Mouse (Mus musculus) central nervous system, embryonic 14 days (tissue): ENCODE results near the gene Rnf167. TPM values are rescaled to one million over a fixed set of nuclear protein-coding genes. Genes with fewer than 3 reads are reported as not detected.

ENCODE experiments used
- polyA plus RNA-seq: library from polyadenylated mRNA; depleted of rRNA; stranded (reverse); fragments of >200 nt; gene quantifications from 2 replicates; pipeline ENCODE4 v1.2.3, GENCODE M21; 2012; rRNA removed

Gene Rnf167
- 103 and 104 TPM in 2 replicates for polyA plus RNA-seq

DNA sequence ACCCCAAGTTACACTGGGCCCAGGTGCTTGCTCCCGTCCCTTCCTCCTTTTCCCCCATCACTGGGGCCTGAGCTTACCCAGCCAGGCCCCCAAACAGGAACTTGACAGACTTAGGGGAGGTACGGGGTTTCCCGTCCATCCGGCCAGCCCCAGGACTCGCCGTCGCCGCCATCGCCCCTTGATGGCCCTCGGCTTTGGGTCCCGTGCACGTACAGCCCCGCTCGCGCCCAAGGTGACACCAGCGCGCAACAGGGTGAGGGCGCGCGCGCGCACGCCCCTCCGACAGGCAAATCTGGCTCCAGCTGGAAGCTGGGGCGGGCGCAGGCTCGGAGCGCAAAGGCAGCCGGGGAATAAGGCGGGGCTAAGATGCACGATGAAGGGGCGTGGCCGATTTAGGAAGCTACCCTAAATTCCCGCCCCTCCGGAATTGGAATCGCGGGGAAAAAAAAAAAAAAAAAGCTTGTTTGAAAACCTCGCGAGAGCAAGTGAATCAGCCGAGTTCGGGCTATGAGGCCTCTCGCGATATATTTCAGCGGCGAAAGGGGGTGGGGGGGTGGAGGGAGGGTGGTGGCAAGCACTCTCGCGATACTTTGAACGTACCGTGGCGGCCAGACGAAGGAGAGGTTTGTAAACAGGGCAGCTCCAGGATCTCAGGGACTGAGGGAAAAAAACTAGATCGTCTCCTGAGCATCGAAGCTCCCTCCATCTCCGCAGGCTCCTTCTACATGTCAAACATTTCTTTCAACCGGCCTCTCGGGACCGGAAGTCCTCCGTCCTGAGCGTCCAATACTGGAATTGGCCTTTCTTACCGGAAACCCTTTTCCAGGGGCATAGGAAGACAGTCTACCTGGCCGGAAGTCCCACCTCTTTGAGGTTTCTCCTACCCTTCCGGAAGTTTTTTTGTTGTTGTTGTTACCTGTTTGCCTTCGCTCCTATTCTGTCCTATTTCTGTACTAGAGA is at the start of gene Rnf167, which contains the start of gene Slc25a11:
TSS of gene Rnf167 (plus strand) at position 545 of the 960 bp plus-strand sequence.
TSS of gene Slc25a11 (minus strand) at position 789 of the 960 bp plus-strand sequence.

DNA sequence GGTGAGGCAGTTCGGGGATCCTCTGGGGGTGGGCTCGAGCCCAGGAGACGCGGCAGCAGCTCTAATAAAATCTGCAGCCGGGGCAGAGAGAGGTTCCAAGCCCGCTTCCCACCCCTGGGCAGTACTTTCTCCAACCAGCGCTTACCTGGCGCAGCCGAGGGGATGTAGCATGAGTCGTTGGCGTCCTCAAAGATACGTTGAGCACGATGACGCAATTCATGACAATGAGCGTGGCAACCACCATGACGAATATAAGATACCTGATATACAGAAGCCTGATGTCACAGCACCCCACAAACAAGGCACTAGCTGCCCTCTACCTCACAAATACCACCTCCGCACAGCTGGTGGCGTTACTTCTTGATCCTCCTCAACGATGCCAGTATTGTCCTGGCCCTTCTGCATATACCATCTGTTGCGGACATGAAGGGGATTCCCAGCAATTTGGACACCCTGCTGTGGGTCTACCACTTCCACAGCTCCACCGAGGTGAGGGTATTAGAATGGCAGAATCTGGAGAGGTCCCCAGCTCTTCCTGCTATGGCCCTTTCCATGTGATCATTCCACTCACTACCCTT is 31.4 kb upstream of the Rnf167 start, which contains the start of gene 4930544D05Rik:
TSS of gene 4930544D05Rik (plus strand) at position 333 of the 578 bp plus-strand sequence.

DNA sequence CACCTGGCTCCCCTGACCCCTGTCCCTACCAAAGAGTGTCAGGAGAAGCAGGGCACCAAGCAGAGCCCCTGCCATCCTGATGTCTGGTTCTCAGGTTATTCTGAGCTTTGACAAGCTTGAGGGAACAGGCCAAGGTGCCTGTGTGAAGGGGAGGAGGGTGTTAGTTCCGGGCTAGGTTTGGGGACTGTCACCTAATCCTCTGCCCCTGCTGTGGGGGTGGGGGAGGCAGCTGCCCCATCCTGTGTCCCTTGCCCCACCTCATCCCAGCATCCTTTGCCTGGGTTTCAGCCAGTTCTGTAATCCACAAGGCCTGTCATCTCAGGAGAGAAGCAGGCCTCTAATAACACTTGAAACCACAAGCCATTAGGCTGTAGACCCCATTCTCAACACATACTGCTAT is 27.9 kb upstream of the Rnf167 start, which contains the start of gene Chrne:
TSS of gene Chrne (minus strand) at position 116 of the 400 bp plus-strand sequence.

DNA sequence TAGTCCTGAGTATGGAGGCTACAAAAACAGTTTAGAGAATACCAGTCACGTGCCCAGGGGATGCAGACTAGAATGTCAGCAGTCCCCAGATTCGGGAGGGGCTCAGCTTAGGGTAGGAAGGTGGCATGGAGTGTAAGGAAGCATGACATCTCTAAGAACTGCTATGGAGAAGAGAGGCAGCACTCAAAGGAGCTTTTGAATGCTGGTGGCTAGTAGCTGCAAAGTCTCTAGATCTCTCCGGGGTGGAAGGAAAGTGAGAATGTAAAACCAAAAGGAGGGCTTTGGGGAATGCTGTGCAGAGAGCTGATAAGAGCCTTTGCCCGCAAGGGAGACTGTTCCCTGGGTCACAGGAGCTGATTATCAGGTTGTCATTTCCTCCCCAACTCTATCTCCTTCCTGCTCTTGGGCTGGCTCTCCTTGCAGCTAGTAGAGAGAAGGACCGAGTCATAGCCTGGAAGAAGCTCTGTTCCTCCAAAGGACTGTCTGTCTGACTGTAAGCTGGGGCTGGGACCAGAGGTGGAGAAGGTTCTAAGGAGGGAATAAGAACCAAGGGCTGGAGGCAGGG is 8.2 kb upstream of the Rnf167 start, which contains the start of gene Gp1ba:
TSS of gene Gp1ba (plus strand) at position 409 of the 565 bp plus-strand sequence.

GRCm38 (mm10) chr11:70654198-70654922 is 7.3 kb downstream of the Rnf167 start, which contains the start of gene Pfn1:
Pfn1 (minus strand) TSS chr11:70654644.

GRCm38 (mm10) chr11:70656964-70657363 is 9.9 kb downstream of the Rnf167 start, which contains the start of gene Eno3:
Eno3 (plus strand) TSS chr11:70657202.

DNA sequence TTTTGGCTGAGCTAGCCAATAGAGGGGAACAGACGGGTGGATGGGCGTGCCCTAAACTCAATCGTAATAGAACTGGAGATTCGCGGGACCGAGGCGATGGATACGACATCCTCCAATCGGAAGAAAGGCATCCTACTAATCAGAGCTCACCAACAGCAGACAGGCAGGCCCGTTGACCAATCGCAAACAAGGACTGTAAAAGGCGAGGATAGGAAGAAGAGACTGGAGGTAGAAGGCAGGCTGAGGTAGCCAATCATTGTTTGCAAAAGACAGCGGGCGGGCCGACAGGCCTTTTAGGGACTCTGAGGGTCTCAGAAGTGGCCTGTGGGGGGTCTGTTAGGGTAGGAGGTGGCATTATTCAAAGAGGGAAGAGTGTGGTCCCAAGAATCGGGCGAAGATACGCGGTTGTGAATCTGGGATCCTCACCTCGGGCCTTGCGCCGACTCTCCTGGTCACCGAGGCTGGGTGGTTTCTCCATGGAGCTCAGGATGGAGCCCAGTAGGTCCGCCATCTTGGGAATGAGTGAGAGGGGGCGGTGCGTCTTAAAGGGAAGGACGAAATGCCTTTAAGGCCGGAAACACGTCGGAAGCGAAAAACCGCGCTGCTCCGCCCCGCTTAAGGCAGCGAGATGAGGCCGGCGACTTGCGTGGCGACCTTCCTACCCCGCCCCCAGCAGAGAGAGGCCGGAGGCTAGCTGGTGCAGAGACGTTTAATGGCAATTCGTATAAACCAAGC is 21.9 kb downstream of the Rnf167 start, which contains the start of gene Spag7:
TSS of gene Spag7 (minus strand) at position 646 of the 735 bp plus-strand sequence.

GRCm38 (mm10) chr11:70687601-70688199 is 40.7 kb downstream of the Rnf167 start, which contains the start of gene Camta2:
Camta2 (minus strand) TSS chr11:70688105.

GRCm38 (mm10) chr11:70699722-70700556 is 52.9 kb downstream of the Rnf167 start, which contains the start of the genes Inca1 and Kif1c:
Inca1 (minus strand) TSS chr11:70700155.
Kif1c (plus strand) TSS chr11:70700548.

Other genes starting within 250 kb of the Rnf167 start
- gene Pelp1, start 237.2 kb upstream of the Rnf167 start, polyA plus RNA-seq: 32.2 and 32.3 TPM in 2 replicates
- 81.0 and 83.3 TPM in 2 replicates for gene Arrb2, start 214.6 kb upstream of the Rnf167 start, polyA plus RNA-seq
- 40.6 and 42.1 TPM in 2 replicates for gene Med11, start 195.3 kb upstream of the Rnf167 start, polyA plus RNA-seq
- 1.5 TPM in 2 replicates for gene Zmynd15, start 187.8 kb upstream of the Rnf167 start, polyA plus RNA-seq
- 3.5 and 5.7 TPM in 2 replicates for gene Cxcl16, start 187.3 kb upstream of the Rnf167 start, polyA plus RNA-seq
- 1.5 and 1.7 TPM in 2 replicates for gene Tm4sf5, start 142.0 kb upstream of the Rnf167 start, polyA plus RNA-seq
- 0.15 and 0.31 TPM in 2 replicates for gene Vmo1, start 132.6 kb upstream of the Rnf167 start, polyA plus RNA-seq
- gene Gltpd2, start 128.0 kb upstream of the Rnf167 start, polyA plus RNA-seq: 0.09 TPM in 1 of 2 replicates, not detected in the other
- 513 and 515 TPM in 2 replicates for gene Psmb6, start 121.9 kb upstream of the Rnf167 start, polyA plus RNA-seq
- gene Gm40193, start 114.3 kb upstream of the Rnf167 start, polyA plus RNA-seq: not detected in 2 replicates
- 16.6 and 22.4 TPM in 2 replicates for gene Pld2, start 107.2 kb upstream of the Rnf167 start, polyA plus RNA-seq
- gene Mink1, start 84.4 kb upstream of the Rnf167 start, polyA plus RNA-seq: 89.5 and 96.5 TPM in 2 replicates
- gene 4930544D05Rik, start 31.4 kb upstream of the Rnf167 start, polyA plus RNA-seq: not detected in 2 replicates
- gene Chrne, start 28.0 kb upstream of the Rnf167 start, polyA plus RNA-seq: 0.14 and 0.19 TPM in 2 replicates
- gene Gp1ba, start 8.1 kb upstream of the Rnf167 start, polyA plus RNA-seq: 0.18 and 0.19 TPM in 2 replicates
- 125 and 126 TPM in 2 replicates for gene Slc25a11, start 244 bp downstream of the Rnf167 start, polyA plus RNA-seq
- gene Pfn1, start 7.4 kb downstream of the Rnf167 start, polyA plus RNA-seq: 401 and 499 TPM in 2 replicates
- gene Eno3, start 10.0 kb downstream of the Rnf167 start, polyA plus RNA-seq: 31.2 and 39.5 TPM in 2 replicates
- 75.6 and 96.1 TPM in 2 replicates for gene Spag7, start 22.2 kb downstream of the Rnf167 start, polyA plus RNA-seq
- gene Camta2, start 40.9 kb downstream of the Rnf167 start, polyA plus RNA-seq: 19.0 and 22.5 TPM in 2 replicates
- gene Inca1, start 52.9 kb downstream of the Rnf167 start, polyA plus RNA-seq: 0.65 and 0.72 TPM in 2 replicates
- gene Kif1c, start 53.3 kb downstream of the Rnf167 start, polyA plus RNA-seq: 19.6 and 25.0 TPM in 2 replicates
- 7.2 and 7.3 TPM in 2 replicates for gene Zfp3, start 117.0 kb downstream of the Rnf167 start, polyA plus RNA-seq
- 0.38 and 0.48 TPM in 2 replicates for gene Scimp, start 165.4 kb downstream of the Rnf167 start, polyA plus RNA-seq
- gene Rabep1, start 197.5 kb downstream of the Rnf167 start, polyA plus RNA-seq: 24.1 and 24.6 TPM in 2 replicates